Mouse (Mus musculus): ENCODE data around the gene Vsig4.
"Not testable (repeated sequence)": the region's sequence is repeated elsewhere in the genome, so short reads cannot be mapped to it uniquely, and the experiment has no call there.

Gene Vsig4

GRCm38 (mm10) chrX:96293338-96293737, at the start of gene Vsig4:
Gene Vsig4, minus strand, starts transcription at chrX:96293438.
- no peak for DNase-seq (ENCODE audit: low spot score in 2 of 2)

GRCm38 (mm10) chrX:96339108-96339507, 45.9 kb upstream of the Vsig4 start:
- DNase-seq (ENCODE audit: low spot score in 2 of 2), result no peak

- no peak for DNase-seq (ENCODE audit: low spot score in 2 of 2)
Measured at GRCm38 (mm10) chrX:96329764-96330163, 36.5 kb upstream of the Vsig4 start.

- no peak for DNase-seq (ENCODE audit: low spot score in 2 of 2)
Measured at GRCm38 (mm10) chrX:96256509-96256908, 36.7 kb downstream of the Vsig4 start.

GRCm38 (mm10) chrX:96239644-96240043, 53.6 kb downstream of the Vsig4 start:
- DNase-seq (ENCODE audit: low spot score in 2 of 2), result no peak

- no peak for DNase-seq (ENCODE audit: low spot score in 2 of 2)
Measured at GRCm38 (mm10) chrX:96239037-96239436, 54.2 kb downstream of the Vsig4 start.

- no peak for DNase-seq (ENCODE audit: low spot score in 2 of 2)
Measured at GRCm38 (mm10) chrX:96235775-96236174, 57.5 kb downstream of the Vsig4 start.

GRCm38 (mm10) chrX:96227030-96227429, 66.2 kb downstream of the Vsig4 start:
- no peak for DNase-seq (ENCODE audit: low spot score in 2 of 2)

- no peak for DNase-seq (ENCODE audit: low spot score in 2 of 2)
Measured at GRCm38 (mm10) chrX:96225474-96225873, 67.8 kb downstream of the Vsig4 start.

GRCm38 (mm10) chrX:96224210-96224609, 69.0 kb downstream of the Vsig4 start:
- no peak for DNase-seq (ENCODE audit: low spot score in 2 of 2)

GRCm38 (mm10) chrX:96218088-96218487, 75.2 kb downstream of the Vsig4 start:
- no peak for DNase-seq (ENCODE audit: low spot score in 2 of 2)

GRCm38 (mm10) chrX:96206872-96207271, 86.4 kb downstream of the Vsig4 start:
- DNase-seq (ENCODE audit: low spot score in 2 of 2), result no peak

GRCm38 (mm10) chrX:96205143-96205542, 88.1 kb downstream of the Vsig4 start:
- not testable (repeated sequence) for DNase-seq (ENCODE audit: low spot score in 2 of 2)

Measured in urinary bladder, postnatal 4 days (tissue).